Comparison of ENCODE assay signal across 11 mouse cellular contexts in the genomic region with DNA sequence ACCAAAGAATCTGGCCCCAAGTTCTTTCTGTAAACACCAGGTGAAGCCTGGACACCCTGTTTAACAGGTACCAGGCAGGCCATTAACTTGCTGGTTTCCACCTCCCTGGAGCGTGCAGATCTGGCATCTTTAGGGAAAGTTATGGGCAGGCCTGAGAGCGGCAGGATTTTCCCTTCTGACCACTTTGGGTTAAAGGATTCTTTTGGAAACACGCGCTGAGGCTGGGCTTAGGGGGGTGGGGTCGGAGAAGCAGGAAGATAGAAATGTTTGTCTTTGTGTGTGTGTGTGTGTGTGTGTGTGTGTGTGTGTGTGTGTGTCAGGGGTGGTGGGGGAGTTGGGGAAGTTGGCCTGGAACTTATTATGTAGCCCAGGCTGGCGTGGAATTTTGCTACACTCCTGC. TPM values are rescaled to one million over a fixed set of nuclear protein-coding genes. Genes with fewer than 3 reads are reported as not detected.
DNase-seq lines count a peak whose midpoint lies in the region; ATAC-seq and TF ChIP-seq lines count a peak whose summit lies in the region.
"Had no signal": no experiment of that assay in that cellular context is flagged by ENCODE, and none has a peak within 500 bp of the region (broad histone marks: within the 10 kb centered on the region; RNA-seq: fewer than 3 reads in every experiment).

No protein-coding gene starts in this region.

- peak overlapping the region; percentile 41 for H3K4me2 ChIP-seq in heart, embryonic 15.5 days
- peak overlapping the region; percentile 19; the same call in 1 of the 2 replicates for H3K4me2 ChIP-seq in neural tube, embryonic 12.5 days (replicated peaks)
- peak overlapping the region; percentile 50 for H3K4me2 ChIP-seq in intestine, postnatal 0 days (replicated peaks; ENCODE audit: low read depth)
- peak overlapping the region; percentile 19; the same call in 1 of the 2 replicates for H3K4me2 ChIP-seq in stomach, embryonic 15.5 days
- H3K4me2 ChIP-seq: embryonic facial prominence, embryonic 15.5 days had no signal

- no peaks in the 10 kb centered on the region for H3K27me3 ChIP-seq in heart, embryonic 15.5 days
- H3K27me3 ChIP-seq in neural tube, embryonic 12.5 days (replicated peaks): no peaks in the 10 kb centered on the region
- no peaks in the 10 kb centered on the region for H3K27me3 ChIP-seq in intestine, postnatal 0 days (replicated peaks; ENCODE audit: control insufficient read depth, insufficient read depth, low read length)
- H3K27me3 ChIP-seq in stomach, embryonic 15.5 days (replicated peaks): no peaks in the 10 kb centered on the region
- H3K27me3 ChIP-seq: CH12.LX; embryonic facial prominence, embryonic 15.5 days had no signal

- no peak overlapping the region for H3K4me3 ChIP-seq in heart, embryonic 15.5 days
- H3K4me3 ChIP-seq in neural tube, embryonic 12.5 days: no peak overlapping the region
- H3K4me3 ChIP-seq in intestine, postnatal 0 days (ENCODE audit: low read depth, low read length): 0 out of 2 replicates have a peak overlapping the region, but pooled peaks have one; percentile 7
- no peak overlapping the region for H3K4me3 ChIP-seq in stomach, embryonic 15.5 days (replicated peaks)
- H3K4me3 ChIP-seq: embryonic facial prominence, embryonic 15.5 days had no signal

- H3K36me3 ChIP-seq in heart, embryonic 15.5 days: 0 out of 2 replicates have a peak, but pooled peaks cover 6% of the 10 kb centered on the region
- H3K36me3 ChIP-seq in neural tube, embryonic 12.5 days: peaks cover 14% of the 10 kb centered on the region; the same call in 1 of the 2 replicates
- peaks cover 13% of the 10 kb centered on the region; the same call in 1 of the 2 replicates for H3K36me3 ChIP-seq in intestine, postnatal 0 days (ENCODE audit: control insufficient read depth, insufficient read depth)
- peaks cover 7% of the 10 kb centered on the region; the same call in 1 of the 2 replicates for H3K36me3 ChIP-seq in stomach, embryonic 15.5 days

- WGBS in heart, embryonic 15.5 days: 63% methylated on average over 6 of the region's 6 CpGs
- WGBS in neural tube, embryonic 12.5 days: 83% methylated on average over 6 of the region's 6 CpGs
- WGBS in intestine, postnatal 0 days: 28% methylated on average over 6 of the region's 6 CpGs
- 42% methylated on average over 6 of the region's 6 CpGs for WGBS in stomach, embryonic 15.5 days

- ATAC-seq in heart, embryonic 15.5 days (replicated peaks; ENCODE audit: insufficient number of reproducible peaks, insufficient read depth, low FRiP score, low read depth): no peak
- no peak for ATAC-seq in neural tube, embryonic 12.5 days (ENCODE audit: low FRiP score, low read depth)
- no peak for ATAC-seq in intestine, postnatal 0 days
- ATAC-seq in stomach, embryonic 15.5 days (ENCODE audit: insufficient read depth, low FRiP score, low read depth): no peak

- DNase-seq in heart, adult 18-20 months: no peak
- no peak for DNase-seq in neural tube, embryonic 10.5 days (ENCODE audit: extremely low spot score, low spot score)
- DNase-seq in right cerebral cortex, adult 18-20 months: no peak
- no peak for DNase-seq in urinary bladder, postnatal 25 days (ENCODE audit: low spot score)
- DNase-seq: thymus, postnatal 4 days had no signal

- TF ChIP-seq CTCF in intestine, postnatal 0 days (IDR thresholded peaks at IDR 0.05; ENCODE audit: low read depth): no peak

- H3K9ac ChIP-seq in heart, embryonic 15.5 days: no peak overlapping the region
- no peak overlapping the region for H3K9ac ChIP-seq in neural tube, embryonic 12.5 days
- H3K9ac ChIP-seq in intestine, postnatal 0 days (ENCODE audit: low read depth, low read length): 0 out of 2 replicates have a peak overlapping the region, but pooled peaks have one; percentile 1
- H3K9ac ChIP-seq in stomach, embryonic 15.5 days: no peak overlapping the region
- H3K9ac ChIP-seq: embryonic facial prominence, embryonic 15.5 days had no signal

- H3K9me3 ChIP-seq in heart, embryonic 15.5 days (replicated peaks): no peaks in the 10 kb centered on the region
- no peaks in the 10 kb centered on the region for H3K9me3 ChIP-seq in neural tube, embryonic 12.5 days
- H3K9me3 ChIP-seq in intestine, postnatal 0 days (ENCODE audit: control insufficient read depth): no peaks in the 10 kb centered on the region
- no peaks in the 10 kb centered on the region for H3K9me3 ChIP-seq in stomach, embryonic 15.5 days
- H3K9me3 ChIP-seq: embryonic facial prominence, embryonic 15.5 days had no signal

- peaks cover 60% of the 10 kb centered on the region for H3K4me1 ChIP-seq in heart, embryonic 15.5 days (replicated peaks)
- peaks cover 36% of the 10 kb centered on the region for H3K4me1 ChIP-seq in neural tube, embryonic 12.5 days
- 0 out of 2 replicates have a peak, but pooled peaks cover 17% of the 10 kb centered on the region for H3K4me1 ChIP-seq in intestine, postnatal 0 days (replicated peaks; ENCODE audit: control insufficient read depth, insufficient read depth, low read length)
- peaks cover 51% of the 10 kb centered on the region for H3K4me1 ChIP-seq in stomach, embryonic 15.5 days

- H3K27ac ChIP-seq in heart, embryonic 15.5 days: no peak overlapping the region
- H3K27ac ChIP-seq in neural tube, embryonic 12.5 days: no peak overlapping the region
- 0 out of 2 replicates have a peak overlapping the region, but pooled peaks have one; percentile 21 for H3K27ac ChIP-seq in intestine, postnatal 0 days (ENCODE audit: low read depth, low read length)
- peak overlapping the region; percentile 6; the same call in 1 of the 2 replicates for H3K27ac ChIP-seq in stomach, embryonic 15.5 days
- H3K27ac ChIP-seq: embryonic facial prominence, embryonic 15.5 days had no signal

RNA-seq across cellular contexts. Expression of a gene that starts 4.2 kb away (rescaled TPM):
- polyA plus RNA-seq in heart, embryonic 15.5 days (2015; fragmentation: Nextera tagmentation; extraction: Ambion mirVana): 72.5 and 74.9 TPM in 2 replicates
- total RNA-seq in heart, adult 18-20 months (2021): 10 to 100 TPM; 53.1 to 54.8 TPM
- polyA plus RNA-seq in neural tube, embryonic 12.5 days (2016; fragmentation: Nextera tagmentation; extraction: Ambion mirVana): 60.8 and 72.4 TPM in 2 replicates
- polyA plus RNA-seq in intestine, postnatal 0 days (2015; fragmentation: Nextera tagmentation; extraction: Ambion mirVana): 109 and 127 TPM in 2 replicates
- polyA plus RNA-seq in stomach, embryonic 15.5 days (2015; fragmentation: Nextera tagmentation; extraction: Ambion mirVana): 54.6 and 63.0 TPM in 2 replicates

Comparison
In these comparisons a context has a peak if more than half of its experiments do, and no peak if none do; other contexts are left out.
1. H3K27ac ChIP-seq: peak in intestine, postnatal 0 days (single experiment) and stomach, embryonic 15.5 days (single experiment); none in heart, embryonic 15.5 days (single experiment) and neural tube, embryonic 12.5 days (single experiment).
2. Peak in every context shown above with its lines, with median percentiles within 50 percentile points of each other: H3K4me2 ChIP-seq.